Mouse (Mus musculus) midbrain, embryonic 11.5 days (tissue): Measurements from ENCODE around the gene Calu. TPM values are rescaled to one million over a fixed set of nuclear protein-coding genes. Genes with fewer than 3 reads are reported as not detected.

Source experiments
- microRNA-seq: library from miRNA; unstranded; fragments of <30 nt; microRNA quantifications from one replicate; pipeline ENCODE4, GENCODE M21; 2017
- polyA plus RNA-seq: library from polyadenylated mRNA; unstranded; fragments of >200 nt; fragmentation: Nextera tagmentation; extraction: Ambion mirVana; gene quantifications from 2 replicates; pipeline ENCODE4 v1.2.1, GENCODE M21; 2014

Calu gene
- polyA plus RNA-seq, 1 experiment from 2014 or later, result 265 TPM

Small RNA genes within 50 kb of the gene (microRNA-seq; reads per million reads assigned to microRNA genes)
- gene Gm26220, result 0.57 reads per million
- gene Gm44354, result not detected

Other genes starting within 250 kb of the Calu start
- 60.5 and 64.4 TPM in 2 replicates for gene Rbm28, start 183.1 kb upstream of the Calu start, polyA plus RNA-seq
- 0.53 and 0.58 TPM in 2 replicates for gene Prrt4, start 168.5 kb upstream of the Calu start, polyA plus RNA-seq
- gene Impdh1, start 131.7 kb upstream of the Calu start, polyA plus RNA-seq, result 36.9 and 42.0 TPM in 2 replicates
- gene Hilpda, start 75.6 kb upstream of the Calu start, polyA plus RNA-seq, result 30.1 and 30.5 TPM in 2 replicates
- gene Fam71f2, start 68.5 kb upstream of the Calu start, polyA plus RNA-seq, result 0.41 and 0.79 TPM in 2 replicates
- not detected in 2 replicates for gene Fam71f1, start 28.9 kb upstream of the Calu start, polyA plus RNA-seq
- gene Opn1sw, start 40.4 kb downstream of the Calu start, polyA plus RNA-seq, result 0.19 and 0.25 TPM in 2 replicates
- gene Ccdc136, start 48.2 kb downstream of the Calu start, polyA plus RNA-seq, result 20.5 and 22.4 TPM in 2 replicates
- 1.8 and 2.5 TPM in 2 replicates for gene Flnc, start 85.2 kb downstream of the Calu start, polyA plus RNA-seq
- gene Atp6v1f, start 119.6 kb downstream of the Calu start, polyA plus RNA-seq, result 178 and 199 TPM in 2 replicates
- 0.20 and 0.25 TPM in 2 replicates for gene Atp6v1fnb, start 123.4 kb downstream of the Calu start, polyA plus RNA-seq
- gene Kcp, start 159.9 kb downstream of the Calu start, polyA plus RNA-seq, result 5.6 and 6.8 TPM in 2 replicates
- 1.2 and 1.6 TPM in 2 replicates for gene Irf5, start 178.6 kb downstream of the Calu start, polyA plus RNA-seq